Mouse (Mus musculus): ENCODE measurements around the gene Olfr462. TPM values are rescaled to one million over a fixed set of nuclear protein-coding genes. Genes with fewer than 3 reads are reported as not detected.
"Not testable (repeated sequence)": the region's sequence is repeated elsewhere in the genome, so short reads cannot be mapped to it uniquely, and the experiment has no call there.

Olfr462 gene
- total RNA-seq (2014; fragmentation: Nextera tagmentation) (not detected in 2 replicates), total RNA-seq (2017) (not detected in 2 replicates)

DNA sequence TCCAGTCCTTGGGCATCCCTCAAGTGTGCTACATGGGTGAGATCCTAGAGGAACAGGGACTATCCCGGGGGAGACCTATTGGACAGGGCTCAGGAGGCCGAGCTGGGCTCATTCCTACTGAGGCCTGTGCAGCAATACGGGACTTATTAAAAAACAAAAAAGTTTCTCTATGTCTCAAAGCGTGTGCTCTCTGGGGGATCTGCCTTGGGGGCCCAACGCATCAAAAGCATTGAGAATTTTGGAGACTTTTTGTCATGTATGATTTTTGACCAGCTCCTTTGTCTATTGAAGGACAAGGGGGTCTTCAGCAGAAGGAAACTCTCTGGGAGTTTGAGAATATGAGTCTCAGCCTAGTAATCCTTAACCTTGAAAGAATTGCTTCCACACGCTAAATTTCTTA is at the start of gene Olfr462:
TSS of gene Olfr462 (minus strand) at position 101 of the 400 bp plus-strand sequence.
- no peak for ATAC-seq (replicated peaks; ENCODE audit: poor library complexity, severe bottlenecking)

- no peak for ATAC-seq (replicated peaks; ENCODE audit: poor library complexity, severe bottlenecking)
Measured at GRCm38 (mm10) chr11:87935467-87935866, 43.4 kb upstream of the Olfr462 start.

DNA sequence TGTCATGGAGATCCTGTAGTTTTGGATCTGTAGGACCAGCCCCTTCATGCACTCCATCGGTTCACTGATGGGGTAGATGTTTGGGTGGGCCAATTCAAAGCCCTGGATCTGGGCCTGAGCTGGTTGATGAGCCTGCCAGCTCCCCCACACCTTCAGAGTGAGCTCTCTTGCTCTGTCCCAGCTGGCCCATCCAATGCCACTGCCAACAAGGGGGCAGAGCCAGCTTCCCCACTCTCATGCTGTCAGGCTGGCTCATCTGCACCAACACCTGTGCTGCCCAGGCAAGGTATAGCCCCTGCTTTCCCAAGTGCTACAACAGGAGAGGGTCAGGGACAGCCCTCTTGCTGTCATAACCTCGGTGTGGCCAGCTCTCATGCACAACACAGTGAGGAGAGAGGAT is 41.7 kb upstream of the Olfr462 start:
- ATAC-seq (replicated peaks; ENCODE audit: poor library complexity, severe bottlenecking), result no peak

GRCm38 (mm10) chr11:87930348-87930747 is 38.3 kb upstream of the Olfr462 start:
- no peak for ATAC-seq (replicated peaks; ENCODE audit: poor library complexity, severe bottlenecking)

GRCm38 (mm10) chr11:87920966-87921365 is 28.9 kb upstream of the Olfr462 start, which contains the start of gene Olfr464:
Olfr464 (minus strand) TSS chr11:87920967.
- no peak for ATAC-seq (replicated peaks; ENCODE audit: poor library complexity, severe bottlenecking)

DNA sequence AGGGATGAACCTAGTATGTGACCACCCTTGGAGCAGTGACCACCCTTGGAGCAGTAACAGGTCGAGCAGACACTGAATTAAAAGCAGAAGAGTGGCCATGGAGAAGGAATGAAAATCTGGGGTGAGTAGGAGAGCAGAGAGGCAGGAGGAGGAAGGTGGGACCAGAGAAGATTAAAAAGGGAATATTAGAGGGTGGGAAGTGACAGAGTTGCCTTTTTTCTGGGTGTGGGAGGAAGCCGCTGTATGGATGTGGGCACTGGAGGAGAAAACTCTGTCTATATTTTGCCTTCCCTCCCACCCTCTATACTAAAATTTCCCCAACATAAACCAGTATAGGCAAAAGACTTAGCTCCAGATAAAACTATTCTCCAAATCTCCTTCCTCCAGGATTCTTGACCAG is 28.2 kb upstream of the Olfr462 start:
- ATAC-seq (replicated peaks; ENCODE audit: poor library complexity, severe bottlenecking), result no peak

DNA sequence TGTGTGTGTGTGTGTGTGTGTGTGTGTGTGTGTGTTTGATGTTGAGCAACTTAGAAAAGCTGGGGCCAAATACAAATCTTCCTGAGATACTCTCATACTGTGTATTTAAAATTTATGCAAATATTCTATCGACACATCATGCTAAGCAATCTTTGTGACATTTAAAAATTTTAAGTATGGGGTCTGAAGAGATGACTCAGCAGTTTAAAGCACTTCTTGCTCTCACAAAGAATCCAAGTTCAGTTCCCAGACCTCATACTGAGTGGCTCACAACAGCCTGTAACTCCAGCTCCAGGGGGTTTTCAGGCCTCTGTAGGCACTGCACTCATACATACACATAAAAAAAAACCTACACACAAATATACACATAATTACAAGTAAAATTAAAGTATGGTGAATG is 23.9 kb upstream of the Olfr462 start:
- no peak for ATAC-seq (replicated peaks; ENCODE audit: poor library complexity, severe bottlenecking)

GRCm38 (mm10) chr11:87904331-87904730 is 12.3 kb upstream of the Olfr462 start:
- no peak for ATAC-seq (replicated peaks; ENCODE audit: poor library complexity, severe bottlenecking)

DNA sequence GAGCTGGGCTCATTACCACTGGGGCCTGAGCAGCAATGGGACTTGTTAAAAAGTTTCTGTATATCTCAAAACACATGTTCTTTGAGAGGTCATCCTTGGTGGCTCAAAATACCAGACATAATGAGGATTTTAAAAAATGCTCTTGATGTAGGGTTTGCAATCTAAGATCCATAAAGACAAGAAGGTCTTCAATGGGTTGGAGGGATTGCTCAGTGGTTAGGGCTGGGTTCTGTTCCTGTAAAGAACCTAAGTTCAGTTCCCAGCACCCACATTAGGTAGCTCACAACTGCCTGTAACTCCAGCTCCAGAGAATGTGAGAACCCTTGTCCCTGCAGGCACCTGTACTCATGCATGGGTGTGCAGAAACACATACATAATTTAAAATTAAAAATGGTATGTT is 5.2 kb upstream of the Olfr462 start, which contains the start of gene Olfr463:
TSS of gene Olfr463 (minus strand) at position 101 of the 400 bp plus-strand sequence.
- ATAC-seq (replicated peaks; ENCODE audit: poor library complexity, severe bottlenecking), result no peak

- ATAC-seq (replicated peaks; ENCODE audit: poor library complexity, severe bottlenecking), result no peak
Measured at GRCm38 (mm10) chr11:87884856-87885255, 7.2 kb downstream of the Olfr462 start.

- ATAC-seq (replicated peaks; ENCODE audit: poor library complexity, severe bottlenecking), result peak; percentile 30; the same call in 1 of the 2 replicates
Measured at GRCm38 (mm10) chr11:87883493-87883892, 8.6 kb downstream of the Olfr462 start.

- ATAC-seq (replicated peaks; ENCODE audit: poor library complexity, severe bottlenecking), result peak; percentile 55
Measured at GRCm38 (mm10) chr11:87881714-87882113, 10.4 kb downstream of the Olfr462 start.

GRCm38 (mm10) chr11:87879826-87880225 is 12.2 kb downstream of the Olfr462 start:
- ATAC-seq (replicated peaks; ENCODE audit: poor library complexity, severe bottlenecking), result no peak

GRCm38 (mm10) chr11:87875436-87875835 is 16.6 kb downstream of the Olfr462 start, which contains the start of gene Epx:
Epx (minus strand) TSS chr11:87875536.
- no peak for ATAC-seq (replicated peaks; ENCODE audit: poor library complexity, severe bottlenecking)

- no peak for ATAC-seq (replicated peaks; ENCODE audit: poor library complexity, severe bottlenecking)
Measured at GRCm38 (mm10) chr11:87871766-87872165, 20.3 kb downstream of the Olfr462 start.

GRCm38 (mm10) chr11:87870096-87870495 is 22.0 kb downstream of the Olfr462 start:
- ATAC-seq (replicated peaks; ENCODE audit: poor library complexity, severe bottlenecking), result no peak

GRCm38 (mm10) chr11:87866891-87867290 is 25.2 kb downstream of the Olfr462 start:
- ATAC-seq (replicated peaks; ENCODE audit: poor library complexity, severe bottlenecking), result not testable (repeated sequence)

- ATAC-seq (replicated peaks; ENCODE audit: poor library complexity, severe bottlenecking), result no peak
Measured at GRCm38 (mm10) chr11:87862805-87863204, 29.3 kb downstream of the Olfr462 start.

- no peak for ATAC-seq (replicated peaks; ENCODE audit: poor library complexity, severe bottlenecking)
Measured at GRCm38 (mm10) chr11:87860426-87860825, 31.6 kb downstream of the Olfr462 start.

- ATAC-seq (replicated peaks; ENCODE audit: poor library complexity, severe bottlenecking), result no peak
Measured at GRCm38 (mm10) chr11:87859273-87859672, 32.8 kb downstream of the Olfr462 start.

GRCm38 (mm10) chr11:87854550-87854949 is 37.5 kb downstream of the Olfr462 start:
- no peak for ATAC-seq (replicated peaks; ENCODE audit: poor library complexity, severe bottlenecking)

- no peak for ATAC-seq (replicated peaks; ENCODE audit: poor library complexity, severe bottlenecking)
Measured at GRCm38 (mm10) chr11:87853597-87853954, 38.5 kb downstream of the Olfr462 start.
